Mouse (Mus musculus) CH12.LX (cell line): Measurements from ENCODE around the gene Phf20.

Experiments
- CTCF ChIP-seq, 2 experiments: IDR thresholded peaks in 1 of 2; conservative IDR thresholded peaks in 1 of 2; 2 replicates each; pipeline ENCODE4 v1.5.1; 2011 to 2012; ENCODE audit warnings: low read depth in 2 of 2, low read length in 2 of 2, improper control_type of control experiment in 1 of 2, inconsistent platforms in 1 of 2, mild to moderate bottlenecking in 1 of 2, moderate library complexity in 1 of 2
- EP300 ChIP-seq: IDR thresholded peaks from 2 replicates; pipeline ENCODE4 v1.6.1; 2011; ENCODE audit warnings: low read length, improper control_type of control experiment
- HCFC1 ChIP-seq: IDR thresholded peaks from 2 replicates; pipeline ENCODE4 v1.6.1; 2012; ENCODE audit warnings: low read depth, mild to moderate bottlenecking, inconsistent platforms, low read length, improper control_type of control experiment
- JUN ChIP-seq: IDR thresholded peaks from 2 replicates; pipeline ENCODE4 v1.6.1; 2011; ENCODE audit warnings: low read depth, mild to moderate bottlenecking, low read length, improper control_type of control experiment, moderate library complexity; ENCODE audit not compliant: insufficient read depth
- MAX ChIP-seq: IDR thresholded peaks from 2 replicates; pipeline ENCODE4 v1.6.1; 2011; ENCODE audit warnings: low read length, improper control_type of control experiment
- MAZ ChIP-seq: IDR thresholded peaks from 2 replicates; pipeline ENCODE4 v1.6.1; 2012; ENCODE audit warnings: low read depth, mild to moderate bottlenecking, inconsistent platforms, low read length, improper control_type of control experiment, moderate library complexity
- MYC ChIP-seq: IDR thresholded peaks from 2 replicates; pipeline ENCODE4 v1.6.1; 2011; ENCODE audit warnings: low read depth, mild to moderate bottlenecking, improper control_type of control experiment, low read length
- NELFE ChIP-seq: IDR thresholded peaks from 2 replicates; pipeline ENCODE4 v1.6.1; 2011; ENCODE audit warnings: low read depth, low read length, improper control_type of control experiment
- NRF1 ChIP-seq: IDR thresholded peaks from 2 replicates; pipeline ENCODE4 v1.6.1; 2014; ENCODE audit warnings: low read depth, mild to moderate bottlenecking, inconsistent platforms, low read length, improper control_type of control experiment, moderate library complexity
- POLR2A ChIP-seq: IDR thresholded peaks from 2 replicates; pipeline ENCODE4 v1.6.1; 2011; ENCODE audit warnings: low read depth, mild to moderate bottlenecking, improper control_type of control experiment, low read length
- TCF12 ChIP-seq: IDR thresholded peaks from 2 replicates; pipeline ENCODE4 v1.6.1; 2014; ENCODE audit warnings: low read depth, mild to moderate bottlenecking, inconsistent platforms, low read length, improper control_type of control experiment
- USF1 ChIP-seq: IDR thresholded peaks from 2 replicates; pipeline ENCODE4 v1.6.1; 2014; ENCODE audit warnings: low read depth, mild to moderate bottlenecking, inconsistent platforms, low read length, improper control_type of control experiment
- ZC3H11A ChIP-seq: IDR thresholded peaks from 2 replicates; pipeline ENCODE4 v1.6.1; 2012; ENCODE audit warnings: low read depth, mild to moderate bottlenecking, inconsistent platforms, low read length, improper control_type of control experiment
- ZNF384 ChIP-seq: IDR thresholded peaks from 2 replicates; pipeline ENCODE4 v1.6.1; 2012; ENCODE audit warnings: low read depth, low read length, improper control_type of control experiment, inconsistent platforms

DNA sequence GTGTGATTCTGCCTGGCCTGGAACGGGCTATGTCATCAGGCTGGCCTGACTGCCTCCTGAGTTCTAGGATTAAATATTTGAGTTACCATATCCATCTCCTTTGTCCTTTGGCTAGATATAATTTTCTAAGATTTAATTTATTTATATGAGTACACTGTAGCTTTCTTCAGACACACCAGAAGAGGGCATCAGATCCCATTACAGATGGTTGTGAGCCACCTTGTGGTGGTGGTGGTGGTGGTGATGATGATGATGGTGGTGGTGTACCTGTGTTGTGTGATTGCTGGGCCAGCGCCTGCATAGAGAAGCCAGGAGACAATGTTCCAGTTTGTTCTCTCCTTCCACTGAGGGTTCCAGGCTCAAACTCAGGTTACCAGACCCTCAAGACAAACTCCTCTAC lies 4.7 kb upstream of the Phf20 start:
- TF ChIP-seq CTCF (conservative IDR thresholded peaks at IDR 0.05 in 1 of 2, IDR thresholded peaks at IDR 0.05 in 1 of 2; ENCODE audit: low read depth in 2 of 2, low read length in 2 of 2), result peak in 1 of 2 experiments; percentile 70; a peak in 2 of 4 replicates
- TF ChIP-seq MAZ, result no peak
- no peak for TF ChIP-seq EP300
- no peak for TF ChIP-seq POLR2A
- no peak for TF ChIP-seq MYC
- TF ChIP-seq MAX, result no peak
- TF ChIP-seq NRF1, result no peak
- TF ChIP-seq ZNF384, result no peak
- TF ChIP-seq NELFE, result no peak
- TF ChIP-seq TCF12, result no peak
- no peak for TF ChIP-seq JUN
- no peak for TF ChIP-seq ZC3H11A
- no peak for TF ChIP-seq HCFC1
- TF ChIP-seq USF1, result no peak
